Mouse (Mus musculus) gonadal fat pad, adult 2 months (tissue): ENCODE results near the gene Olfr1381. TPM values are rescaled to one million over a fixed set of nuclear protein-coding genes. Genes with fewer than 3 reads are reported as not detected.
"Not testable (repeated sequence)": the region's sequence is repeated elsewhere in the genome, so short reads cannot be mapped to it uniquely, and the experiment has no call there.

ENCODE experiments used
- DNase-seq: peaks from one replicate; pipeline ENCODE4 v3.0.0-alpha.2; 2012; ENCODE audit warnings: low read depth
- polyA plus RNA-seq: library from polyadenylated mRNA; depleted of rRNA; stranded (reverse); fragments of >200 nt; gene quantifications from 2 replicates; pipeline ENCODE4 v1.2.3, GENCODE M21; 2012; rRNA removed

Olfr1381 gene
- polyA plus RNA-seq, result not detected in 2 replicates

DNA sequence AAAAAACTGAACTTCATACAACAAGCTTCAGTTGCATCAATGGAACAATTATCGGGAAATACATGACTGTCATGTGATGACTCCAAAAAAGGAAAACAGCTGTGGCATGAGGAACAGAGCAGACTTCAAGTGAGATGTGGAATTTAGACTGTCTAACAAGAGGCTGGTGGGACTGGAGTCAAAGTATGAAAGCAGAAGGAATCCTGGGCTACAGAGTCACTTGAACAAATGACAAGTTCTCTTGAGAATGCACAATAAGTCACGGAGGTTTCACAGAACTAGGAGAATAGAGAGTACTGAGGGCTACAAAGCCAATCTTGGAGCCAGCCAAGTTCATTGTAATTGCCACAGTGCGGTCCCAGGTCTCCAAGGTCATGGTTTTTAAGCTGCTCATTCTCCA is at the start of gene Olfr1381:
Gene Olfr1381 (plus strand): TSS at position 301 of the 400 bp plus-strand sequence.
- DNase-seq, result not testable (repeated sequence)

DNA sequence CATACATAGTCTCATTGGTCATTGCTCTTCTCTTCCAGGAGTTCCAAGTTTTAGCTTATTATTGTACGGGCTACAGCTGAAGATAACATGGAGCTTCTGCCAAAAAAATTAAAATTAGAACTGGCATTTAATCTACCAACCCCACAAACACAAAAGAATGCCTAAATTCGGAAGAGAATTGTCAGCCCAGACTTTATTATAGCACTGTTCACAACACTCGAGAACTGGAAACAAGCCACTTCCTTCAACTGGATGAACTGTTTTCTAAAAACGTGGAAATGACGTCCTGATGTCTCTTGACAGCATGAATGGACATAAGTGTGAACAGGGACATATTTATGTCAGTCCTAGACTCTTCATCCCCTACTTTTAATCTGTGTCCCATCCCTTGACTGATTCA is 25.2 kb upstream of the Olfr1381 start:
- no peak for DNase-seq

- DNase-seq, result no peak
Observed at GRCm38 (mm10) chr11:49519348-49519747, 23.9 kb upstream of the Olfr1381 start, which contains the start of gene Olfr1383. Olfr1383 (plus strand) TSS chr11:49519648.

GRCm38 (mm10) chr11:49527947-49528346 is 15.3 kb upstream of the Olfr1381 start, which contains the start of gene Olfr1382:
Olfr1382 (plus strand) TSS chr11:49528247.
- no peak for DNase-seq

GRCm38 (mm10) chr11:49532761-49533160 is 10.5 kb upstream of the Olfr1381 start:
- DNase-seq, result no peak

DNA sequence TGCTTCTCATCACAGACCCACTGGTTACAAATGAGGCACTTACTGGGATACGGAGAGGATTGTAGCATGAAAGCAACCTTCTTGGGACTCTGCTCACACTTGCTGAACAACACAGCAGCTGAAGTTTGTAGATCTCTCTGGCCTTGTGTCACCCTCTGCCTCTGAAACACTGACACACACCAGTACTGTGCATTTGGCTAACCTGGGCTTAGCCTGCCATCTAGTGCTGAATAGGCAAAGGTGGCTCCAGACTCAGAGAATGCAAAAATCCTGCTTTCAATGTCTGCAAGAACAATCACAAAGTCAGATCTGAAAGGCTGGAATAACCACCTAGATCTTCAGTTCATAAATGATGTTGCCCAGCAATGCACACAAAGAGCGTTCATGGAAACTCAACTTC is 6.6 kb upstream of the Olfr1381 start:
- not testable (repeated sequence) for DNase-seq

DNA sequence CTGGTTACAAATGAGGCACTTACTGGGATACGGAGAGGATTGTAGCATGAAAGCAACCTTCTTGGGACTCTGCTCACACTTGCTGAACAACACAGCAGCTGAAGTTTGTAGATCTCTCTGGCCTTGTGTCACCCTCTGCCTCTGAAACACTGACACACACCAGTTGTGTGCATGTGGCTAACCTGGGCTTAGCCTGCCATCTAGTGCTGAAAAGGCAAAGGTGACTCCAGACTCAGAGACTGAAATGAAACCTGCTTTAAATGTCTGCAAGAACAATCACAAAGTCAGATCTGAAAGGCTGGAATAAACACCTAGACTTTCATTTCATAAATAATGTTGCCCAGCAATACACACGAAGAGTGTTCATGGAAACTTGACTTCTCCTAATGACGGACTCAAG is 10.8 kb downstream of the Olfr1381 start:
- not testable (repeated sequence) for DNase-seq

DNA sequence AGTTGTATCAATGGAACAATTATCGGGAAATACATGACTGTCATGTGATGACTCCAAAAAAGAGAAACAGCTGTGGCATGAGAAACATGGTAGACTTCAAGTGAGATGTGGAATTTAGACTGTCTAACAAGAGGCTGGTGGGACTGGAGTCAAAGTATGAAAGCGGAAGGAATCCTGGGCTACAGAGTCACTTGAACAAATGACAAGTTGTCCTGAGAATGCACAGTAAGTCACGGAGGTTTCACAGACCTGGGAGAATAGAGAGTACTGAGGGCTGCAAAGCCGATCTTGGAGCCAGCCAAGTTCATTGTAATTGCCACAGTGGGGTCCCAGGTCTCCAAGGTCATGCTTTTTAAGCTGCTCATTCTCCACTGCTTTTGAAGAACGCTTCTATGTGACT is 13.3 kb downstream of the Olfr1381 start, which contains the start of gene Olfr1380:
Gene Olfr1380 (plus strand): TSS at position 301 of the 400 bp plus-strand sequence.
- not testable (repeated sequence) for DNase-seq

GRCm38 (mm10) chr11:49575054-49575453 is 31.8 kb downstream of the Olfr1381 start:
- DNase-seq, result not testable (repeated sequence)

- DNase-seq, result not testable (repeated sequence)
Observed at GRCm38 (mm10) chr11:49580452-49580851, 37.2 kb downstream of the Olfr1381 start.

DNA sequence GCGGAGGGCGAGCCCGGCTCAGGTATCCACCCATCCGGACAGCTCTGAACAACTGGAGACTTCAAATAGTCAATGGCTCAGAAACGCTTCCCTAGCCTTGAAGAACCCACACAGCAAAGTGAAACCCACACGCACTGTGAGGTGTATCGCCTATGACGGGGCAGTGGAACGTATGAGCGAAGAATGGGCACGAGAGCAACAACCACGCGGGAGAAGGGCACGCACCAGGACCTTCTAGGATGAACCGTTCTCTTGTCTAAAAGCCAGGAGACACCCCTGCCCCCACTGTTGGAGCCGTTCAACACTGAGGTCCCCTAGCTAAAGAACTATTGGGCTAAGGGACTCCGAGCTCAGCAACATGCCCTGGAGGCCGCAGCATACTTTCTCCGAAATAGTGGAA is 47.0 kb downstream of the Olfr1381 start:
- DNase-seq, result no peak

- not testable (repeated sequence) for DNase-seq
Observed at GRCm38 (mm10) chr11:49597149-49597548, 53.9 kb downstream of the Olfr1381 start.

Other genes with a start within 250 kb of the Olfr1381 start
- not detected in 2 replicates for gene Olfr10, start 238.7 kb upstream of the Olfr1381 start, polyA plus RNA-seq
- not detected in 2 replicates for gene Olfr1391, start 220.7 kb upstream of the Olfr1381 start, polyA plus RNA-seq
- gene Olfr1390, start 208.3 kb upstream of the Olfr1381 start, polyA plus RNA-seq, result not detected in 2 replicates
- not detected in 2 replicates for gene Olfr1389, start 120.4 kb upstream of the Olfr1381 start, polyA plus RNA-seq
- 0.63 and 1.9 TPM in 2 replicates for gene Olfr1388, start 106.8 kb upstream of the Olfr1381 start, polyA plus RNA-seq
- gene Olfr1387, start 88.1 kb upstream of the Olfr1381 start, polyA plus RNA-seq, result not detected in 2 replicates
- not detected in 2 replicates for gene Olfr1386, start 78.4 kb upstream of the Olfr1381 start, polyA plus RNA-seq
- gene Olfr1385, start 54.4 kb upstream of the Olfr1381 start, polyA plus RNA-seq, result not detected in 2 replicates
- not detected in 2 replicates for gene Olfr1384, start 36.7 kb upstream of the Olfr1381 start, polyA plus RNA-seq
- gene Olfr1383, start 23.8 kb upstream of the Olfr1381 start, polyA plus RNA-seq, result not detected in 2 replicates
- not detected in 2 replicates for gene Olfr1382, start 15.2 kb upstream of the Olfr1381 start, polyA plus RNA-seq
- gene Olfr1380, start 13.4 kb downstream of the Olfr1381 start, polyA plus RNA-seq, result not detected in 2 replicates
- 8.8 and 9.2 TPM in 2 replicates for gene Flt4, start 65.8 kb downstream of the Olfr1381 start, polyA plus RNA-seq
- gene Scgb3a1, start 120.2 kb downstream of the Olfr1381 start, polyA plus RNA-seq, result not detected in 2 replicates
- 13.6 and 17.0 TPM in 2 replicates for gene Cnot6, start 169.3 kb downstream of the Olfr1381 start, polyA plus RNA-seq